Mouse (Mus musculus): ENCODE results near the gene Gpr155.

The Gpr155 gene

GRCm38 (mm10) chr2:73319218-73319617 lies 67.2 kb downstream of the Gpr155 start:
- no peak for DNase-seq (ENCODE audit: low read depth, low spot score)

GRCm38 (mm10) chr2:73317426-73317825 lies 68.9 kb downstream of the Gpr155 start:
- DNase-seq (ENCODE audit: low read depth, low spot score), result no peak

- DNase-seq (ENCODE audit: low read depth, low spot score), result no peak
Observed at GRCm38 (mm10) chr2:73314311-73314710, 72.1 kb downstream of the Gpr155 start.

- DNase-seq (ENCODE audit: low read depth, low spot score), result peak; percentile 56
Observed at GRCm38 (mm10) chr2:73313117-73313501, 73.3 kb downstream of the Gpr155 start.

- peak; percentile 99 for DNase-seq (ENCODE audit: low read depth, low spot score)
Observed at GRCm38 (mm10) chr2:73312152-73313116, 73.9 kb downstream of the Gpr155 start, which contains the start of the genes Scrn3 and Cir1. Gene Scrn3 (plus strand): TSS chr2:73312601. Gene Cir1 (minus strand): TSS chr2:73312701.

GRCm38 (mm10) chr2:73306006-73306405 lies 80.4 kb downstream of the Gpr155 start:
- DNase-seq (ENCODE audit: low read depth, low spot score), result no peak

- DNase-seq (ENCODE audit: low read depth, low spot score), result no peak
Observed at GRCm38 (mm10) chr2:73304506-73304905, 81.9 kb downstream of the Gpr155 start.

- DNase-seq (ENCODE audit: low read depth, low spot score), result no peak
Observed at GRCm38 (mm10) chr2:73302722-73303121, 83.7 kb downstream of the Gpr155 start.

GRCm38 (mm10) chr2:73301979-73302378 lies 84.4 kb downstream of the Gpr155 start:
- DNase-seq (ENCODE audit: low read depth, low spot score), result no peak

- no peak for DNase-seq (ENCODE audit: low read depth, low spot score)
Observed at GRCm38 (mm10) chr2:73298841-73299240, 87.5 kb downstream of the Gpr155 start.

GRCm38 (mm10) chr2:73298154-73298553 lies 88.2 kb downstream of the Gpr155 start:
- DNase-seq (ENCODE audit: low read depth, low spot score), result no peak

- DNase-seq (ENCODE audit: low read depth, low spot score), result no peak
Observed at GRCm38 (mm10) chr2:73295023-73295422, 91.3 kb downstream of the Gpr155 start.

Data from ZHBTc4 (cell line).